In the genomic region with DNA sequence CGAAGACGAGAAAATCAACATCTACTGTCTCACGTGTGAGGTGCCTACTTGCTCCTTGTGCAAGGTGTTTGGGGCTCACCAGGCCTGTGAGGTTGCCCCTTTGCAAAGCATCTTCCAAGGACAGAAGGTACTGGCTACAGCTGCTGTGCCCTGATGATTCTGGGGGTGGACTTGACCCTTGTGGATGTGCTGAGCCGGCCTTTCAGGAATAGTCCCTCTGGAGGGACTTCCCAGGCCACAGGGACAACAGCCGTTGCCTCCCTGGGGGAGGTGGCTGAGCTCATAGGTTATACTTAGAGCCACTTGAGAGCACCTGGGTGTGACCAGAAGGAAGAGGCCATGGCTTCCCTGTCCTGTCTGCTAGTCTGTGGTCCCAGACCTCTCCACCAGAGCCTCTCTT, we compare ENCODE assay signal across 22 mouse cellular contexts. TPM values are rescaled to one million over a fixed set of nuclear protein-coding genes. Genes with fewer than 3 reads are reported as not detected.
DNase-seq lines count a peak whose midpoint lies in the region; ATAC-seq and TF ChIP-seq lines count a peak whose summit lies in the region.
"Had no signal": no experiment of that assay in that cellular context is flagged by ENCODE, and none has a peak within 500 bp of the region (broad histone marks: within the 10 kb centered on the region; RNA-seq: fewer than 3 reads in every experiment).

No protein-coding gene starts in this region.

- WGBS in heart, adult 2 months: 57% methylated on average over 5 of the region's 5 CpGs
- WGBS in heart, embryonic 13.5 days: 48% methylated on average over 5 of the region's 5 CpGs
- 61% methylated on average over 5 of the region's 5 CpGs for WGBS in heart, embryonic 15.5 days
- 37% methylated on average over 5 of the region's 5 CpGs for WGBS in heart, postnatal 0 days
- WGBS in forebrain, embryonic 11.5 days: 74% methylated on average over 5 of the region's 5 CpGs

- H3K27ac ChIP-seq in heart, adult 2 months: peak overlapping the region; percentile 49
- H3K27ac ChIP-seq in heart, embryonic 13.5 days (replicated peaks): peak overlapping the region; percentile 67
- H3K27ac ChIP-seq in heart, embryonic 15.5 days: peak overlapping the region; percentile 39
- peak overlapping the region; percentile 32; the same call in 1 of the 2 replicates for H3K27ac ChIP-seq in heart, postnatal 0 days (ENCODE audit: low read depth)
- H3K27ac ChIP-seq in forebrain, embryonic 11.5 days (ENCODE audit: low read depth, low read length): no peak overlapping the region
- H3K27ac ChIP-seq: embryonic facial prominence, embryonic 12.5 days; forebrain, embryonic 13.5 days; hindbrain, embryonic 15.5 days had no signal

- H3K4me1 ChIP-seq in heart, adult 2 months (ENCODE audit: control insufficient read depth, insufficient read depth, low read length): no peaks in the 10 kb centered on the region; the same call in 1 of the 2 replicates
- H3K4me1 ChIP-seq in heart, embryonic 13.5 days: peaks cover 36% of the 10 kb centered on the region
- H3K4me1 ChIP-seq in heart, embryonic 15.5 days (replicated peaks): peaks cover 38% of the 10 kb centered on the region
- H3K4me1 ChIP-seq in heart, postnatal 0 days (ENCODE audit: control insufficient read depth, insufficient read depth): peaks cover 28% of the 10 kb centered on the region
- H3K4me1 ChIP-seq in forebrain, embryonic 11.5 days (replicated peaks; ENCODE audit: control insufficient read depth, insufficient read depth, low read length): no peaks in the 10 kb centered on the region
- H3K4me1 ChIP-seq: forebrain, embryonic 13.5 days; hindbrain, embryonic 15.5 days had no signal

- TF ChIP-seq EP300 in heart, adult 2 months (IDR thresholded peaks at IDR 0.05; ENCODE audit: insufficient read depth, low read depth, low read length): no peak
- no peak for TF ChIP-seq EP300 in heart, postnatal 0 days (IDR thresholded peaks at IDR 0.05; ENCODE audit: low read depth)

- no peak for DNase-seq in heart, adult 2 months
- DNase-seq in heart, postnatal 25 days (ENCODE audit: low spot score): no peak
- DNase-seq in heart, adult 18-20 months: no peak
- DNase-seq in heart, postnatal 0 days (ENCODE audit: low spot score): no peak
- DNase-seq in forebrain, embryonic 11.5 days (ENCODE audit: low spot score): no peak
- DNase-seq: adrenal gland, adult 8-10 months; adrenal gland, postnatal 36 days; cerebellum, adult 11 months; cerebellum, adult 9-10 months; cerebellum, postnatal 25 days; kidney, adult 11 months; kidney, adult 9 months; kidney, postnatal 10 days had no signal

- H3K9me3 ChIP-seq in heart, embryonic 13.5 days: no peaks in the 10 kb centered on the region
- H3K9me3 ChIP-seq in heart, embryonic 15.5 days (replicated peaks): no peaks in the 10 kb centered on the region
- no peaks in the 10 kb centered on the region for H3K9me3 ChIP-seq in heart, postnatal 0 days (replicated peaks; ENCODE audit: control insufficient read depth, low read length)
- H3K9me3 ChIP-seq in forebrain, embryonic 11.5 days (ENCODE audit: control insufficient read depth, low read length): no peaks in the 10 kb centered on the region
- H3K9me3 ChIP-seq: embryonic facial prominence, embryonic 12.5 days; forebrain, embryonic 13.5 days; G1E; hindbrain, embryonic 15.5 days had no signal

- H3K9ac ChIP-seq in heart, adult 2 months (ENCODE audit: low read depth, low read length): peak overlapping the region; percentile 1; the same call in 1 of the 2 replicates
- H3K9ac ChIP-seq in heart, embryonic 13.5 days: peak overlapping the region; percentile 67
- H3K9ac ChIP-seq in heart, embryonic 15.5 days: no peak overlapping the region
- H3K9ac ChIP-seq in heart, postnatal 0 days (replicated peaks; ENCODE audit: low read depth, low read length): no peak overlapping the region
- no peak overlapping the region for H3K9ac ChIP-seq in forebrain, embryonic 11.5 days (ENCODE audit: low read length)
- H3K9ac ChIP-seq: embryonic facial prominence, embryonic 12.5 days; forebrain, embryonic 13.5 days; hindbrain, embryonic 15.5 days had no signal

- intact Hi-C loops in heart, adult 2 months (cut with DNase I): no loop called here
- intact Hi-C loops in heart, postnatal 25 days (cut with DNase I): loop anchor here (5.0 kb wide), 1 partner anchor 38 kb away; no protein-coding TSS in a partner anchor

- peaks cover 5% of the 10 kb centered on the region for H3K36me3 ChIP-seq in heart, adult 2 months (ENCODE audit: control insufficient read depth, insufficient read depth, low read length)
- peaks cover 73% of the 10 kb centered on the region for H3K36me3 ChIP-seq in heart, embryonic 13.5 days
- H3K36me3 ChIP-seq in heart, embryonic 15.5 days: peaks cover 40% of the 10 kb centered on the region
- peaks cover 49% of the 10 kb centered on the region for H3K36me3 ChIP-seq in heart, postnatal 0 days (replicated peaks; ENCODE audit: control insufficient read depth, insufficient read depth, low read length)
- no peaks in the 10 kb centered on the region for H3K36me3 ChIP-seq in forebrain, embryonic 11.5 days (ENCODE audit: control insufficient read depth, insufficient read depth, low read length)
- H3K36me3 ChIP-seq: embryonic facial prominence, embryonic 12.5 days; G1E; hindbrain, embryonic 15.5 days had no signal

- H3K4me2 ChIP-seq in heart, embryonic 13.5 days: peak overlapping the region; percentile 74
- peak overlapping the region; percentile 60 for H3K4me2 ChIP-seq in heart, embryonic 15.5 days
- peak overlapping the region; percentile 63 for H3K4me2 ChIP-seq in heart, postnatal 0 days (ENCODE audit: low read depth, low read length)
- no peak overlapping the region for H3K4me2 ChIP-seq in forebrain, embryonic 11.5 days (ENCODE audit: low read depth, low read length, severe bottlenecking)
- H3K4me2 ChIP-seq: embryonic facial prominence, embryonic 12.5 days; forebrain, embryonic 13.5 days; hindbrain, embryonic 15.5 days had no signal

- TF ChIP-seq POLR2A in heart, adult 2 months (IDR thresholded peaks at IDR 0.05; ENCODE audit: insufficient read depth, low read depth, low read length): 0 out of 2 replicates have a peak, but pooled peaks have one; percentile 9

- no peak overlapping the region for H3K4me3 ChIP-seq in heart, adult 2 months
- H3K4me3 ChIP-seq in heart, embryonic 13.5 days: no peak overlapping the region
- H3K4me3 ChIP-seq in heart, embryonic 15.5 days: peak overlapping the region; percentile 10; the same call in 1 of the 2 replicates
- H3K4me3 ChIP-seq in heart, postnatal 0 days (ENCODE audit: low read depth, low read length): no peak overlapping the region
- no peak overlapping the region for H3K4me3 ChIP-seq in forebrain, embryonic 11.5 days (ENCODE audit: low read depth, low read length)
- H3K4me3 ChIP-seq: embryonic facial prominence, embryonic 12.5 days; forebrain, embryonic 13.5 days; hindbrain, embryonic 15.5 days had no signal

- no peak for TF ChIP-seq CTCF in heart, adult 2 months (IDR thresholded peaks at IDR 0.05)
- TF ChIP-seq CTCF in heart, postnatal 0 days (IDR thresholded peaks at IDR 0.05; ENCODE audit: low read depth): no peak

- H3K27me3 ChIP-seq in heart, adult 2 months (ENCODE audit: control insufficient read depth, insufficient read depth, low read length): no peaks in the 10 kb centered on the region
- no peaks in the 10 kb centered on the region for H3K27me3 ChIP-seq in heart, embryonic 13.5 days (replicated peaks)
- H3K27me3 ChIP-seq in heart, embryonic 15.5 days: no peaks in the 10 kb centered on the region
- no peaks in the 10 kb centered on the region for H3K27me3 ChIP-seq in heart, postnatal 0 days (ENCODE audit: control insufficient read depth, insufficient read depth, low read length)
- no peaks in the 10 kb centered on the region for H3K27me3 ChIP-seq in forebrain, embryonic 11.5 days (ENCODE audit: control insufficient read depth, insufficient read depth, low read length)
- H3K27me3 ChIP-seq: embryonic facial prominence, embryonic 12.5 days; forebrain, embryonic 13.5 days; hindbrain, embryonic 15.5 days had no signal

- no peak for ATAC-seq in heart, embryonic 13.5 days (ENCODE audit: extremely low read depth, insufficient number of reproducible peaks, low FRiP score, low TSS enrichment)
- no peak for ATAC-seq in heart, embryonic 15.5 days (replicated peaks; ENCODE audit: insufficient number of reproducible peaks, insufficient read depth, low FRiP score, low read depth)
- no peak for ATAC-seq in heart, postnatal 0 days (ENCODE audit: insufficient read depth, low read depth)
- ATAC-seq in erythroblast, adult 5-6 weeks (replicated peaks; ENCODE audit: low FRiP score, poor library complexity, severe bottlenecking): no peak
- ATAC-seq in forebrain, embryonic 11.5 days (replicated peaks; ENCODE audit: low FRiP score): no peak
- ATAC-seq: forebrain, embryonic 13.5 days had no signal

- H3K79me2 ChIP-seq in heart, adult 2 months (replicated peaks; ENCODE audit: control insufficient read depth, insufficient read depth, low read length): no peaks in the 10 kb centered on the region

RNA-seq across cellular contexts. Expression of gene Trim63, which starts 4.8 kb away (rescaled TPM):
- total RNA-seq in heart, adult 2 months (2021): 100 to 1,000 TPM; 209 to 210 TPM
- 142 and 215 TPM in 2 replicates for polyA plus RNA-seq in heart, adult 2 months (2012; rRNA removed)
- total RNA-seq in heart, postnatal 25 days (2021): 100 to 1,000 TPM; 215 to 229 TPM
- polyA plus RNA-seq in heart, embryonic 13.5 days (2015; fragmentation: Nextera tagmentation; extraction: Ambion mirVana): 108 and 136 TPM in 2 replicates
- 100 to 1,000 TPM; 195 to 199 TPM for total RNA-seq in heart, adult 18-20 months (2021)
- 137 and 156 TPM in 2 replicates for polyA plus RNA-seq in heart, embryonic 15.5 days (2015; fragmentation: Nextera tagmentation; extraction: Ambion mirVana)
- total RNA-seq in heart, postnatal 0 days (2014; rRNA removed; ENCODE audit: low replicate concordance): 168 and 170 TPM in 2 replicates
- polyA plus RNA-seq in heart, postnatal 0 days (2015; fragmentation: Nextera tagmentation; extraction: Ambion mirVana): 248 and 281 TPM in 2 replicates
- not detected in 2 replicates for total RNA-seq in erythroblast, adult 5-6 weeks (2015; ENCODE audit: low replicate concordance)
- not detected in 2 replicates for total RNA-seq in erythroblast, adult 5-6 weeks (2017; ENCODE audit: low replicate concordance)
- polyA plus RNA-seq in forebrain, embryonic 11.5 days (2014; fragmentation: Nextera tagmentation; extraction: Ambion mirVana): 0.13 TPM in 1 of 2 replicates, not detected in the other
- total RNA-seq: adrenal gland, adult 8-10 months; adrenal gland, postnatal 36 days; G1E; granulocyte monocyte progenitor cell, adult 5-6 weeks had no signal
- polyA plus RNA-seq: forebrain, embryonic 13.5 days; G1E had no signal

RNA-seq across cellular contexts. Expression of gene Slc30a2, which starts 23.3 kb away (rescaled TPM):
- total RNA-seq in heart, adult 2 months (2021): under 1 TPM; 0.45 to 0.65 TPM
- polyA plus RNA-seq in heart, adult 2 months (2012; rRNA removed): 0.12 and 0.35 TPM in 2 replicates
- total RNA-seq in heart, postnatal 25 days (2021): under 1 TPM; 0.31 to 0.36 TPM
- polyA plus RNA-seq in heart, embryonic 13.5 days (2015; fragmentation: Nextera tagmentation; extraction: Ambion mirVana): 0.11 and 0.19 TPM in 2 replicates
- total RNA-seq in heart, adult 18-20 months (2021): under 1 TPM; 0.30 to 0.72 TPM
- 0.18 and 0.21 TPM in 2 replicates for polyA plus RNA-seq in heart, embryonic 15.5 days (2015; fragmentation: Nextera tagmentation; extraction: Ambion mirVana)
- total RNA-seq in heart, postnatal 0 days (2014; rRNA removed; ENCODE audit: low replicate concordance): 0.38 TPM in 1 of 2 replicates, not detected in the other
- polyA plus RNA-seq in heart, postnatal 0 days (2015; fragmentation: Nextera tagmentation; extraction: Ambion mirVana): 0.16 and 0.33 TPM in 2 replicates
- total RNA-seq in erythroblast, adult 5-6 weeks (2015; ENCODE audit: low replicate concordance): not detected in 2 replicates
- total RNA-seq in erythroblast, adult 5-6 weeks (2017; ENCODE audit: low replicate concordance): not detected in 2 replicates
- not detected in 2 replicates for polyA plus RNA-seq in forebrain, embryonic 11.5 days (2014; fragmentation: Nextera tagmentation; extraction: Ambion mirVana)
- total RNA-seq: granulocyte monocyte progenitor cell, adult 5-6 weeks had no signal
- polyA plus RNA-seq: forebrain, embryonic 13.5 days; hindbrain, embryonic 11.5 days had no signal

RNA-seq across cellular contexts. Expression of gene Pdik1l, which starts 32.0 kb away (rescaled TPM):
- 1 to 10 TPM; 5.3 to 7.6 TPM for total RNA-seq in heart, adult 2 months (2021)
- polyA plus RNA-seq in heart, adult 2 months (2012; rRNA removed): 1.00 and 4.0 TPM in 2 replicates
- 1 to 10 TPM; 5.8 to 8.4 TPM for total RNA-seq in heart, postnatal 25 days (2021)
- polyA plus RNA-seq in heart, embryonic 13.5 days (2015; fragmentation: Nextera tagmentation; extraction: Ambion mirVana): 13.4 and 13.5 TPM in 2 replicates
- total RNA-seq in heart, adult 18-20 months (2021): 1 to 10 TPM; 4.8 to 8.0 TPM
- 11.3 and 14.3 TPM in 2 replicates for polyA plus RNA-seq in heart, embryonic 15.5 days (2015; fragmentation: Nextera tagmentation; extraction: Ambion mirVana)
- 6.6 and 31.0 TPM in 2 replicates for total RNA-seq in heart, postnatal 0 days (2014; rRNA removed; ENCODE audit: low replicate concordance)
- polyA plus RNA-seq in heart, postnatal 0 days (2015; fragmentation: Nextera tagmentation; extraction: Ambion mirVana): 7.7 and 9.4 TPM in 2 replicates
- 9.8 and 12.3 TPM in 2 replicates for total RNA-seq in erythroblast, adult 5-6 weeks (2015; ENCODE audit: low replicate concordance)
- total RNA-seq in erythroblast, adult 5-6 weeks (2017; ENCODE audit: low replicate concordance): 13.2 and 16.2 TPM in 2 replicates
- polyA plus RNA-seq in forebrain, embryonic 11.5 days (2014; fragmentation: Nextera tagmentation; extraction: Ambion mirVana): 26.7 and 31.2 TPM in 2 replicates

Comparison
In these comparisons a context has a peak if more than half of its experiments do, and no peak if none do; other contexts are left out.
1. H3K9ac ChIP-seq: peak in heart, adult 2 months (single experiment) and heart, embryonic 13.5 days (single experiment); none in heart, embryonic 15.5 days (single experiment), heart, postnatal 0 days (single experiment) and forebrain, embryonic 11.5 days (single experiment).
2. RNA of gene Trim63, which starts 4.8 kb away (total RNA-seq): 215 to 229 TPM in heart, postnatal 25 days, 209 to 210 TPM in heart, adult 2 months, 195 to 199 TPM in heart, adult 18-20 months and 168 to 170 TPM in heart, postnatal 0 days; not detected in erythroblast, adult 5-6 weeks; every median in the first group is over 100 times any median in the second.